Mouse (Mus musculus) forebrain, embryonic 15.5 days (tissue): ENCODE data around the gene Cdh26. TPM values are rescaled to one million over a fixed set of nuclear protein-coding genes. Genes with fewer than 3 reads are reported as not detected.

ENCODE experiments used
- ATAC-seq: fragments of 200-750 bp; cut with Nextera tagmentation; replicated peaks from 2 replicates; pipeline ENCODE4 v1.8.0; 2017; ENCODE audit warnings: mild to moderate bottlenecking, moderate TSS enrichment, moderate library complexity
- H3K27ac ChIP-seq: fragments of 300-500 bp; sonication (generic); replicated peaks from 2 replicates; pipeline ENCODE4 v1.5.1; 2015; ENCODE audit warnings: mild to moderate bottlenecking, inconsistent platforms
- H3K27me3 ChIP-seq: fragments of 300-500 bp; sonication (generic); 2 replicates; pipeline ENCODE4 v1.6.1; 2015; ENCODE audit warnings: inconsistent platforms
- H3K36me3 ChIP-seq: fragments of 300-500 bp; sonication (generic); 2 replicates; pipeline ENCODE4 v1.6.1; 2015; ENCODE audit warnings: mild to moderate bottlenecking, inconsistent platforms
- H3K4me1 ChIP-seq: fragments of 300-500 bp; sonication (generic); 2 replicates; pipeline ENCODE4 v1.6.1; 2015; ENCODE audit warnings: inconsistent platforms
- H3K4me2 ChIP-seq: fragments of 300-500 bp; sonication (generic); replicated peaks from 2 replicates; pipeline ENCODE4 v1.6.1; 2015; ENCODE audit warnings: mild to moderate bottlenecking, inconsistent platforms
- H3K4me3 ChIP-seq: fragments of 300-500 bp; sonication (generic); 2 replicates; pipeline ENCODE4 v1.5.1; 2015; ENCODE audit warnings: mild to moderate bottlenecking, inconsistent platforms
- H3K9ac ChIP-seq: fragments of 300-500 bp; sonication (generic); replicated peaks from 2 replicates; pipeline ENCODE4 v1.6.1; 2015; ENCODE audit warnings: mild to moderate bottlenecking, inconsistent platforms
- H3K9me3 ChIP-seq: fragments of 300-500 bp; sonication (generic); 2 replicates; pipeline ENCODE4 v1.6.1; 2016; ENCODE audit warnings: inconsistent platforms
- WGBS: fragments of 180-500 bp; shearing (Covaris S2); methylation state at CpG from one replicate; pipeline ENCODE4 v1.1.7; 2015; ENCODE audit warnings: mixed read lengths; 5-methylcytosine and 5-hydroxymethylcytosine counted together
- polyA plus RNA-seq: library from polyadenylated mRNA; unstranded; fragments of >200 nt; fragmentation: Nextera tagmentation; extraction: Ambion mirVana; gene quantifications from 2 replicates; pipeline ENCODE4 v1.2.1, GENCODE M21; 2015

Gene Cdh26
- polyA plus RNA-seq, 1 experiment from 2014 or later, result 0.09 TPM

GRCm38 (mm10) chr2:178420576-178420975, 9.8 kb upstream of the Cdh26 start:
- H3K4me1 ChIP-seq, result no peaks in the 10 kb centered on the region
- no peak overlapping the region for H3K4me2 ChIP-seq
- no peaks in the 10 kb centered on the region for H3K36me3 ChIP-seq
- WGBS, result 87% methylated on average over 9 of the region's 9 CpGs
- H3K4me3 ChIP-seq, result no peak overlapping the region
- no peak overlapping the region for H3K27ac ChIP-seq
- H3K9ac ChIP-seq, result no peak overlapping the region
- H3K9me3 ChIP-seq, result no peaks in the 10 kb centered on the region
- no peaks in the 10 kb centered on the region for H3K27me3 ChIP-seq
- ATAC-seq, result no peak

DNA sequence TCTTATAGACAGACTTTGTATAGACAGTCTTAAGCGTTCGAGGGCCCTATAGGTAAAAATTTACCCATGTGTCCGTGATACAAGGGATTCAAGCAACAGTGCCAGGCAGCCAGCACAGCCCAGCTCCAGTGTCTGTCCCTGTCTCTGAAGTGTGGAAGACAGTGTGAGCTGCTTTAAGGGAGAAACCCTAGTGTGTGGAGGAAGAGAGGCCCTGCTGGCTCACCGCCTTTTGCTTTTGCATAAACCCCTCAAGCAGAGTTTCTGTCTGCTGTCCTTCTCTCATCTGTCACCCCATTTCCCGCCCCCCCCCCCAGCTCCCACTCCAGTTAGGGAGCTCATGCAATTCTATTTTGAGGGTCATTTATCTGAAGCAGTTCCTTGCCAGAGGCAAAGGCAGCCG, 8.7 kb upstream of the Cdh26 start:
- no peak overlapping the region for H3K4me3 ChIP-seq
- no peak overlapping the region for H3K9ac ChIP-seq
- ATAC-seq, result no peak
- 61% methylated on average over 6 of the region's 6 CpGs for WGBS
- H3K4me2 ChIP-seq, result no peak overlapping the region
- H3K4me1 ChIP-seq, result no peaks in the 10 kb centered on the region
- H3K27ac ChIP-seq, result no peak overlapping the region
- H3K36me3 ChIP-seq, result no peaks in the 10 kb centered on the region
- no peaks in the 10 kb centered on the region for H3K9me3 ChIP-seq
- H3K27me3 ChIP-seq, result no peaks in the 10 kb centered on the region

DNA sequence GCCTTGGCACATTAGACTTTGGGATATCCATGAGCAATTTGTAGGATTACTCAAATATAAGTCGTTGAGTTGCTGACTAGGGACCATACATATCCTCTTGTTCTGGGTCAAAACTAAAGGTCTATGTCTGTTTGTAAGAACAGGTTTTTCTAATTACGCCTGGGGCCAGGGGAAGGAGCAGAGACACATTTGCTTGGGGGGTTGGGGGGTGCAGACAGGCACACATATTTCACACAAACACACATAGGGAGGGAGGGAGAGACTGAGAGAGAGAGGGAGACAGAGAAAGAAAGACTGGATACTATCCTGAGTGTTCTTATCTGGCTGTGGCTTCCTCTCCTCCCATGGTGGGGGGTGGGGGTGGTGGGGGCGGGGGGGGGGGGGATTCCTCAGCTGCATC, 8.1 kb upstream of the Cdh26 start:
- Histone ChIP-seq H3K27me3 (no peaks in the 10 kb centered on the region), H3K4me3 (no peak overlapping the region), H3K4me2 (no peak overlapping the region), H3K9me3 (no peaks in the 10 kb centered on the region), H3K4me1 (no peaks in the 10 kb centered on the region), H3K27ac (no peak overlapping the region), H3K36me3 (no peaks in the 10 kb centered on the region), H3K9ac (no peak overlapping the region)
- ATAC-seq, result no peak
- WGBS, result 53% methylated on average over 3 of the region's 3 CpGs

DNA sequence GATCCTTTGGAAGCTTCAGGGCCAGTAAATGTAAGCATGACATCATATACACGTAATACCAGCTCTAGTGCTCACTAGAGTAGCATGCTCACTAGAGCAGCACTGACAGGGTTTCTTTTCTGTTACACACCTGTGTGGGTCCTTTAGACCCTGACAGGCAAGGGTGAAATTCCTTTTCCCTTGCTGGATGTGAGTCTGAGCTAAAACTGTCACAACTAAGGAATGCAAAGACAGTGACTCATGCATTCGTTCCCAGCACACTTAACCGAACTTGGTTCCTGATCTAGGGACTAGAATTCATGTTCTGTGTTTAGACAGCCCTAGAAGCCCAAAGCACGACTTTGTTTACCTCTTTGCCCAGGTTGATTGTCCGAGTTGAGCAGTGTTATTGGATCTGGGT, 7.1 kb upstream of the Cdh26 start:
- Histone ChIP-seq H3K4me3 (no peak overlapping the region), H3K4me2 (no peak overlapping the region), H3K27me3 (no peaks in the 10 kb centered on the region), H3K27ac (no peak overlapping the region), H3K9ac (no peak overlapping the region), H3K36me3 (no peaks in the 10 kb centered on the region), H3K4me1 (no peaks in the 10 kb centered on the region), H3K9me3 (no peaks in the 10 kb centered on the region)
- 82% methylated on average over 5 of the region's 5 CpGs for WGBS
- no peak for ATAC-seq

DNA sequence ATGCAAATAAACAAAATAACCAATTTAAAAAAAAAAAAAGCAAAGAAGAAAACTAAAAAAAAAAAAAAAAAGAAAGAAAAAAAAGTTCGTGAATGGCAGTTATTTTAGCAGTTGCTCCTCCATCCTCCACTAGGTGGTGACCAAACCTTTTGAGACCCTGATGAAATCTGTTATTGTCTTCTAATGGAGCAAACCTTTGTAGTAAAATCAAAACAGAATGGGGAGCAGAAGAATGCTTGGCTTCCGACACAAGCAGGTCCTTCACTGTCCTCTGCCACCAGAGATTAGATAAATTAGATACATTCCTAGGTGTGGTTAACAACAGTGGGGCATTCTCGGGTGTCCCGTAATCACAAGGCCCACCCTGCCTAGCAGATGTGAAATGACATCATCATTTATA, 4.1 kb upstream of the Cdh26 start:
- H3K9ac ChIP-seq, result no peak overlapping the region
- H3K9me3 ChIP-seq, result no peaks in the 10 kb centered on the region
- H3K4me3 ChIP-seq, result no peak overlapping the region
- no peak for ATAC-seq
- no peaks in the 10 kb centered on the region for H3K4me1 ChIP-seq
- no peaks in the 10 kb centered on the region for H3K36me3 ChIP-seq
- H3K27me3 ChIP-seq, result no peaks in the 10 kb centered on the region
- WGBS, result 38% methylated on average over 4 of the region's 4 CpGs
- no peak overlapping the region for H3K27ac ChIP-seq
- H3K4me2 ChIP-seq, result no peak overlapping the region

DNA sequence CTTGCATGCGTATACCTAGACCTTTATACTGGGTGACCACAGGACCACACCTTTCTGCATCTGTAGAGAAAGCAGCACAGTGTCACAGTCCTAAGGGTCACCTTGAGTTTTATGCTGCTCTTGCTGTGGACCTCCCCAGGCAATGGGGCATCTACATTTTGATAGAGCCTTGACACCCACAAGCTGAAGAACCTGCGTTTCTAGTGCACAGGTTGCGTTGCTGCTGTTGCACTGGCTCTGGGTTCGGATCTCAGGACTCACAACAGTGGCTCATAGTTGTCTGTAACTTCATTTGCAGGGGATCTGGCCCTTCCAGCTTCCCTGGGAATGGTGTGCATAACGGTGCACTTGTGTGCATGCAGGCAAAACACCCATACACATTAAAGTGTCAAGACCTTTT, 3.1 kb upstream of the Cdh26 start:
- no peak overlapping the region for H3K9ac ChIP-seq
- H3K27ac ChIP-seq, result no peak overlapping the region

DNA sequence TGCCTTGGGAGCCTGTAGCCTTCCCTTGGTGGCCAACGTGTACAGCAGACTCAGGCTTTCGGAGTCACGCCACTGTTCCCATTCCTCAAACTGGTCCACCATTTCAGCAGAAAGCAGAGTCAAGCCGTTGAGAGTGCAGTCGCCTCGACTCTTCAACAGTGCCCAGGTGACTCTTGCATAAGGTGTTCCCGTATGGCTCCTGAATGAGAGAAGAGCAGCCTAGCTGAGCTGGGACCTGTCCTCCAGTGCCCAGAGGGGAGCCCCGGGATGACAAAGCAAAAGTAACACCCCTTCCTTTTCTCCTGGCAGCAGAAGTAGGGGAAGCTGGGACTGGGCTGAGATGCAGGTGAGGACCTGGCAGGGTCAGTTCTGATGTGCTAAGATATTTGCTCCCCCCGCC, 2.1 kb upstream of the Cdh26 start:
- no peaks in the 10 kb centered on the region for H3K9me3 ChIP-seq
- no peaks in the 10 kb centered on the region for H3K36me3 ChIP-seq
- no peak for ATAC-seq
- H3K4me2 ChIP-seq, result no peak overlapping the region
- 88% methylated on average over 9 of the region's 9 CpGs for WGBS
- no peak overlapping the region for H3K4me3 ChIP-seq
- no peaks in the 10 kb centered on the region for H3K4me1 ChIP-seq
- no peak overlapping the region for H3K9ac ChIP-seq
- H3K27me3 ChIP-seq, result no peaks in the 10 kb centered on the region
- H3K27ac ChIP-seq, result no peak overlapping the region

More for the DNA sequence above, 3.1 kb upstream of the Cdh26 start:
- 0 out of 2 replicates have a peak, but pooled peaks have one; percentile 8 for ATAC-seq
- no peak overlapping the region for H3K4me2 ChIP-seq
- 84% methylated on average over 5 of the region's 5 CpGs for WGBS
- H3K4me1 ChIP-seq, result no peaks in the 10 kb centered on the region
- no peak overlapping the region for H3K4me3 ChIP-seq
- no peaks in the 10 kb centered on the region for H3K36me3 ChIP-seq
- no peaks in the 10 kb centered on the region for H3K27me3 ChIP-seq
- H3K9me3 ChIP-seq, result no peaks in the 10 kb centered on the region

DNA sequence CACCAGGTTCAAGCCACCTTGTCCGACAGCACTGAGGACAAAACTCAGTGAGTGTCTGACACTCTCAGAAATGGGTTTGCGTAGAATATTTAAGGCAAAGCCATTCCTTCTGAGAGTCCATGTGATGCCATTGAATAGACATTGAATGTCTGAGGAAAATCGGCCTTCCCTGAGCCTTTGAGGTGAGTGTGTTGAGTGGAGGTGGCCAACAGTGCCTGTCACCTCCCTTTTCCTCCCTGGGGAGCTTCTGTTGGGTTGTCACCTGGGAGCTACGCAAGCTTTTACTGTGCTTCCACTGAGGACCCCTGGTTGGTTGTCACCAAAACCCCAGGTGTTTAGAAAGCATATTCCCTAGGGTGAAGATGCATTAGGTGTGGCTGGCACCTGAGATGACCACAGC, 1.7 kb upstream of the Cdh26 start:
- H3K27me3 ChIP-seq, result no peaks in the 10 kb centered on the region
- no peaks in the 10 kb centered on the region for H3K36me3 ChIP-seq
- no peak overlapping the region for H3K27ac ChIP-seq
- H3K4me3 ChIP-seq, result no peak overlapping the region
- H3K9ac ChIP-seq, result no peak overlapping the region
- no peak overlapping the region for H3K4me2 ChIP-seq
- H3K4me1 ChIP-seq, result no peaks in the 10 kb centered on the region
- WGBS, result 90% methylated on average over 4 of the region's 4 CpGs
- ATAC-seq, result no peak
- no peaks in the 10 kb centered on the region for H3K9me3 ChIP-seq

DNA sequence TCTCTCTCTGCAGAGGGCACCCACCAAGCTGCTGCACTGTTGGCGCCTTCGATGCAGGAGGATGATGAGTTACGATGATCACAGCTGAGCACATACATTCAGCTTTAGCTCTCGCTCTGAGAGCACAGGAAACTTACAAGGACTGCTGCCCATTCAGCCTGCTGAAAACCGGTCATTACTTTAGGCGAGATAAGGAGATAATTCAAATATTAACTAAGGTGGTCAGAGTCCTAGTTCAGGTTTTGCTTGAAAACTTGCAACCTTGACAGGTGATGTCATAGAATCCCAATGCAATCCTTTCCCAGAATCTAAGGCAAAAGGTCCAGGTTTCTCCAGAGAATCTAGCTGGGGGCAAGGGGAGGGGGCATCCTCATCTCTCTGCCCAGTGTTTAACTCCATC, 905 bp upstream of the Cdh26 start:
- no peak for ATAC-seq
- H3K4me3 ChIP-seq, result no peak overlapping the region
- H3K27me3 ChIP-seq, result no peaks in the 10 kb centered on the region
- 89% methylated on average over 6 of the region's 6 CpGs for WGBS
- H3K36me3 ChIP-seq, result no peaks in the 10 kb centered on the region
- no peak overlapping the region for H3K4me2 ChIP-seq
- H3K4me1 ChIP-seq, result no peaks in the 10 kb centered on the region
- H3K27ac ChIP-seq, result no peak overlapping the region
- H3K9ac ChIP-seq, result no peak overlapping the region
- H3K9me3 ChIP-seq, result no peaks in the 10 kb centered on the region

DNA sequence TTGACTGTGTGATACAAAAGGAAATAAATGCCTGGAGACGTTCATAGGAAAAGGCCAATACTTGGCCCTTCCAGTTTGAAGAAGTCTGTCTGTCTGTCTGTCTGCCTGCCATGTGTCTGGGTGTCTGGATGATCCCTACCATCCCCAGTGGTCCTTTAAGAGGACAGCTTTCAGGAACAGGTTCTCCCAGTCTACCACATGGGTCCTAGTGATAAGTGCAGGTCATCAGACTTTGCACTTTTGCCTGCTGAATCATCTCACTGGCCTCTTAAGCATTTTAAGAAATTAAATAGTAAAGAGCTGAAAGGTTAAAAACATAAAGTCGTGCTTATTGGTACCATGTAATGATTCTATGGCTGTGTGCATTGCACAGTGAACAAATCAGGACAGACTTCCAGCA, 3.2 kb downstream of the Cdh26 start:
- no peaks in the 10 kb centered on the region for H3K36me3 ChIP-seq
- no peak overlapping the region for H3K27ac ChIP-seq
- no peaks in the 10 kb centered on the region for H3K9me3 ChIP-seq
- H3K4me3 ChIP-seq, result no peak overlapping the region
- no peak overlapping the region for H3K4me2 ChIP-seq
- H3K27me3 ChIP-seq, result no peaks in the 10 kb centered on the region
- WGBS, result 82% methylated on average over 2 of the region's 2 CpGs
- no peaks in the 10 kb centered on the region for H3K4me1 ChIP-seq
- no peak for ATAC-seq
- no peak overlapping the region for H3K9ac ChIP-seq

- Histone ChIP-seq H3K27me3 (no peaks in the 10 kb centered on the region), H3K9me3 (no peaks in the 10 kb centered on the region), H3K36me3 (no peaks in the 10 kb centered on the region), H3K27ac (no peak overlapping the region), H3K9ac (no peak overlapping the region), H3K4me2 (no peak overlapping the region), H3K4me3 (no peak overlapping the region), H3K4me1 (no peaks in the 10 kb centered on the region)
- WGBS, result 87% methylated on average over 2 of the region's 2 CpGs
- ATAC-seq, result no peak
Measured at GRCm38 (mm10) chr2:178433903-178434302, 3.6 kb downstream of the Cdh26 start.

GRCm38 (mm10) chr2:178437311-178437710, 7.0 kb downstream of the Cdh26 start:
- Histone ChIP-seq H3K9me3 (no peaks in the 10 kb centered on the region), H3K27ac (no peak overlapping the region), H3K36me3 (no peaks in the 10 kb centered on the region), H3K4me1 (no peaks in the 10 kb centered on the region), H3K4me2 (no peak overlapping the region), H3K4me3 (no peak overlapping the region), H3K27me3 (no peaks in the 10 kb centered on the region), H3K9ac (no peak overlapping the region)
- ATAC-seq, result no peak
- 52% methylated on average over 9 of the region's 9 CpGs for WGBS

- WGBS, result 88% methylated on average over 4 of the region's 4 CpGs
Measured at GRCm38 (mm10) chr2:178449386-178449785, 19.1 kb downstream of the Cdh26 start.

More at GRCm38 (mm10) chr2:178449386-178449785, 19.1 kb downstream of the Cdh26 start:
- H3K4me2 ChIP-seq, result no peak overlapping the region
- no peak for ATAC-seq
- H3K9me3 ChIP-seq, result no peaks in the 10 kb centered on the region
- no peaks in the 10 kb centered on the region for H3K27me3 ChIP-seq
- no peak overlapping the region for H3K4me3 ChIP-seq
- no peak overlapping the region for H3K9ac ChIP-seq
- H3K4me1 ChIP-seq, result no peaks in the 10 kb centered on the region
- no peaks in the 10 kb centered on the region for H3K36me3 ChIP-seq
- H3K27ac ChIP-seq, result no peak overlapping the region
